Mouse (Mus musculus) E14TG2a.4 (cell line): ENCODE data around the gene Vav1.

Source experiments
- H3K27me3 ChIP-seq: 2 replicates; pipeline ENCODE4 v1.6.1; 2014; ENCODE audit warnings: low read length, control low read depth; ENCODE audit not compliant: insufficient read depth
- H3K36me3 ChIP-seq: 2 replicates; pipeline ENCODE4 v1.6.1; 2014; ENCODE audit warnings: low read length, control low read depth; ENCODE audit not compliant: insufficient read depth
- H3K4me1 ChIP-seq: replicated peaks from 2 replicates; pipeline ENCODE4 v1.6.1; 2014; ENCODE audit warnings: low read depth, low read length, control low read depth
- H3K4me3 ChIP-seq: replicated peaks from 2 replicates; pipeline ENCODE4 v1.5.1; 2014; ENCODE audit warnings: mild to moderate bottlenecking, low read length
- H3K9me3 ChIP-seq: 2 replicates; pipeline ENCODE4 v1.6.1; 2014; ENCODE audit warnings: low read length, control low read depth
- CTCF ChIP-seq: conservative IDR thresholded peaks from 2 replicates; pipeline ENCODE4 v1.5.1; 2014; ENCODE audit warnings: low read length
- NANOG ChIP-seq: IDR thresholded peaks from 2 replicates; pipeline ENCODE4 v1.6.1; 2014; ENCODE audit warnings: borderline replicate concordance, low read length, mixed read lengths
- POU5F1 ChIP-seq: IDR thresholded peaks from 2 replicates; pipeline ENCODE4 v1.6.1; 2014; ENCODE audit warnings: low read length, borderline replicate concordance

Vav1 gene

DNA sequence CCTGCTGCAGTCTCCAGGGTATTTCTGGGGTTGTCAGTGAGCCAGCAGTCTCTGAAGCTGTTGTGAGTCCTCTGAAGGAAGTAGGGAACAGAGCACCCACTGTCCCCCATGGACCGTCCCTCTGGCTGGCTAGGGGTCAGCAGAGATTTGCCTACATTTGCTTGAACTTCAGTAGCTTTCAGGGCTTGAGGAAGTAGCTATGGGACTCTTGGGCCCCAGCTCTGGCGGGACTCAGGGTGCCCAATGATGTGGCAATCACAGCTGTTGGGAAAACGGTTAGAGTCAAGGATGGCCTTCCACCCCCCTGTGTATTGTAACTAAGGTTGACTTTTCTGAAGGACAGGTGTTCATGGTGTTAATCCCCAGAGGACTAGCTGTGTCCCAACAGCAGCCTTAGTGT lies 1.5 kb downstream of the Vav1 start:
- no peak overlapping the region for H3K4me3 ChIP-seq
- H3K9me3 ChIP-seq = no peaks in the 10 kb centered on the region
- no peaks in the 10 kb centered on the region for H3K36me3 ChIP-seq
- TF ChIP-seq POU5F1 = no peak
- peaks cover 58% of the 10 kb centered on the region for H3K27me3 ChIP-seq
- H3K4me1 ChIP-seq = peaks cover 33% of the 10 kb centered on the region

DNA sequence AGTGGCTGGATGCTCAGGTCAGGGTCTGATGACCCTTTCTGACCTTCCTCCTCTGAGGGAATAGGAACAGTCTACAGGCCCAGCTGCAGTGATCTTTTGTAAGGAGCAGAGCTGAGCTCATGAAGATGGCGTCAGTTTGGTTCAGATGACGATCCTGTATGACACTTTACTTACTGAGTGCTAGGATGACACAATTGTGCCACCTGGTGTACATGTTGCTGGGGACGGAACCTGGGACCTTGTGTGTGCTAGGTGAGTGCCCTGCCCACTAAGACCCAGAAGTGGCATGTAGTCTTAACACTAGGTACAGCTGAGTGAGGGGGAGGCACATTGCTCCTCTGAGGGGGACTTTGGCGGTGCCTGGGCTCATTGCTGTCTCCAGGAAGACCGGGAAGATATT lies 5.0 kb downstream of the Vav1 start:
- Histone ChIP-seq H3K36me3 (no peaks in the 10 kb centered on the region), H3K9me3 (no peaks in the 10 kb centered on the region), H3K27me3 (peaks cover 32% of the 10 kb centered on the region), H3K4me1 (peaks cover 16% of the 10 kb centered on the region), H3K4me3 (no peak overlapping the region)
- no peak for TF ChIP-seq POU5F1
- TF ChIP-seq CTCF = no peak
- TF ChIP-seq NANOG = no peak

DNA sequence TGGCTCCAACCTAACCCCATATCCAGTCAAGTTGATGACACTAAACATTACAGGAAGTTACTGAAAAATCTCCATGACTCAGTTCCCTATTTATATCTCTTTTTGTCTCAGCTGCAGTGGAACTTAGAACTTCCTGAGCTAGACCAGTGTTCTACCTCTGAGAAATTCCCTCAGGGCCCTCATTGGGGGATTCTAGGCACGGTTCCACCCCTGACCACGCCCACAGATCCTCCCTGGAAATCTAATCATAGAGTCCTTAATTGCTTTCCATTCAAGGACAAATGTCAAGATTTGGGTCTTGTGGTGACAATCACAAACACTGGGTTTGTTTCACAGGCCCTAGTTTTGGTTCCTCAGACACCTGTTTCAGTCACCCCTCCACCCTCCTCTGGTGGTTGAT lies 6.2 kb downstream of the Vav1 start:
- no peaks in the 10 kb centered on the region for H3K36me3 ChIP-seq
- H3K27me3 ChIP-seq = peaks cover 26% of the 10 kb centered on the region
- H3K9me3 ChIP-seq = peaks cover 6% of the 10 kb centered on the region; the same call in 1 of the 2 replicates
- no peak overlapping the region for H3K4me3 ChIP-seq
- H3K4me1 ChIP-seq = peaks cover 7% of the 10 kb centered on the region
- no peak for TF ChIP-seq NANOG
- no peak for TF ChIP-seq POU5F1
- TF ChIP-seq CTCF = no peak

DNA sequence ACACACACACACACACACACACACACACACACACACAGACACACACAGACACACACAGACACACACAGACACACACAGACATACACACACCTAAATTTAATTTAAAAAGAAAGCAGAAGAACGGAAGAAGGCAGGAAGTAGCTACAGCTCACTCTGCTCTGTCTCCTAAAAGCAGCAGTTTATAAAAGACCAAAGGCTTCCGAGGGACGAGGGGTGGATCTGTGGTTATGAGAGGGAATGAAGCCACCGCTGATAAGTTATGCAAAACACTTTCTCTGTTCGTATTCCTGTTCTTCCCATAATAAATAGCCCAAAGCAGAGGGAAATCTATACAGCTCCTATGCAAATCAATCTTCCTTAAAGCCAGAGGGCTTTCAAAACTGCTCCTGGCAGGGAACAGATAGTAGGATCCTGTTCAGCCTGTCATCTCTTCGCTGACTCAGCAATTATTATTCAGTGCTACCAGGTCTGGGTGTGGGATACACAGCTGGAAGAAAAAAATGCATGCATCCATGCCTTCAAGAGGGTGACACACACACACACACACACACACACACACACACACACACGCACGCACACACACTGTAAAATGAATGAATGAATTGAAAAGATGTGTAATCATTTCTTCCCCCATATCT lies 7.9 kb downstream of the Vav1 start:
- Histone ChIP-seq H3K9me3 (peaks cover 6% of the 10 kb centered on the region; the same call in 1 of the 2 replicates), H3K27me3 (peaks cover 11% of the 10 kb centered on the region; the same call in 1 of the 2 replicates), H3K4me3 (no peak overlapping the region), H3K4me1 (peaks cover 7% of the 10 kb centered on the region), H3K36me3 (no peaks in the 10 kb centered on the region)
- TF ChIP-seq NANOG = no peak
- TF ChIP-seq POU5F1 = no peak
- TF ChIP-seq CTCF = no peak

DNA sequence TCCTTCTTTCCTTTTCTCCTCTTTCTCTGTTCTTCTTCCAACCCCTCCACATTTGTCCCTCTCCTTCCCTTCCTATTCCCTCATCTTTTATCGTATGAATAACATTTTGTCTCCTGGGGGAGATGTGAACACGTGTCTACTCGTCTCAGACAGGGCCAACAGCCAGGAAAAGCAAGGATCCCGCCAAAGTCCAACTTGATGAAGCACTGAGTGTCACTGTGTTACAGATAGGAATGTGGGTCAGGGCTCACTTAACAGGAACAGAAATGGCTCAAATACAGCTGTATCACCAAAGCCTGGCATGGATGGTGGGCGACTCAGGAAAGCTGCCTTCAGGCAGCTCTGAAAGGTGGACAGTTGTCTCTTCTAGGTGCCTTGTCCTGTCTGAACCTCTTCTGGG lies 10.4 kb downstream of the Vav1 start:
- peaks cover 6% of the 10 kb centered on the region; the same call in 1 of the 2 replicates for H3K27me3 ChIP-seq
- peaks cover 11% of the 10 kb centered on the region; the same call in 1 of the 2 replicates for H3K9me3 ChIP-seq
- H3K4me3 ChIP-seq = no peak overlapping the region
- H3K36me3 ChIP-seq = no peaks in the 10 kb centered on the region
- no peak for TF ChIP-seq POU5F1
- TF ChIP-seq CTCF = no peak
- no peak for TF ChIP-seq NANOG
- H3K4me1 ChIP-seq = peaks cover 7% of the 10 kb centered on the region

DNA sequence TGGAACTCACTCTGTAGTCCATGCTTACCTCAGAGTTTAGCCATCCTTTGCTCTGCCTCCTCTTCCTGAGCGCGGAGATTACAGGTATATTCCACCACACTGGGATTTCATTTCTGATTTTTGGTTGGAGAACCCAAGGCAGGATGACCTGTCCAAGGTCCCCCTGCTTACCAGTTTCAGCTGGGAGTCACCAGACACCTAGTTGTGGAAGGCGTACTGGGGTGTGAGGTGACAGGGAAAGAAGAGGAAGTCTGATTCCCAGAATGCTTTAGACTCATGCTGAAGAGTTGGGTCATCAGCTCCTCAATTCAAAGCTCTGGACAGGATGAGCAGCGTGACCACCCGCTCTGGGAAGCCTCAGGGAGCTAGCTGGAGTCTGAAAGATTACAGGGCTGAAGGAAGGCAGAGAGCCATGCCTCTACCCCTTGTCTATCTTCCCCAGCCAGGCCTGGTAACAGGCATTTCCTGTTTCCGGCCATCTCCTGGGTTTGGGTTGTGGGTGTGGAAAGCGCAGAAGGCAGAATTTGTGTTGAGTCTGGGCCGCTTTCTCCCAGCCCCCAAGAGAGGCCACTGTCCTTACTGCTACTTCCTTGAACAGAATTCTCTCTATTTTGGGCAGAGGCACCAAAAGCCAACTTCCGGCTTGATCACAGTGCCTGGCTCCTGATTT lies 11.2 kb downstream of the Vav1 start:
- Histone ChIP-seq H3K4me3 (no peak overlapping the region), H3K27me3 (peaks cover 6% of the 10 kb centered on the region; the same call in 1 of the 2 replicates), H3K4me1 (peaks cover 7% of the 10 kb centered on the region), H3K36me3 (no peaks in the 10 kb centered on the region), H3K9me3 (peaks cover 11% of the 10 kb centered on the region; the same call in 1 of the 2 replicates)
- TF ChIP-seq POU5F1 (no peak), NANOG (no peak), CTCF (no peak)

DNA sequence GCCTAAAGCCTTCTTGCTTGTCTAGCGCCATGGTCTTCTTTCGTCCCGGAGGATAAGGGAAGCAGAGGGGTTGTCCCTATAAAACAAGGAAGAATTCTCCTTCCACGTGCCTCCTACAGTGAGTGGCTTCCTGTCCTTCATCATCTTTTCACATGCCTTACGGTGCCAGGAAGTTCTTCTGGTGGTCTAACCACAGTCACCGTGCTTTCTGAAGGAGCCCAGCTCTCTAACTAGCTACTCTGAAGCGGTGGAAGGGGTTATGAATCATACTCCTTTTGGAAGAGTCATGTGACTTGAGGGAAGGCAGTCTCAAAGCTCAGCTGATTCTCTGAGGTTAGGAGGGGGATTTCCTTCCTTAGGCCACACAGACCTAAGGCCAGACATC lies 11.8 kb downstream of the Vav1 start:
- TF ChIP-seq NANOG = no peak
- TF ChIP-seq CTCF = no peak
- TF ChIP-seq POU5F1 = no peak
- Histone ChIP-seq H3K4me3 (no peak overlapping the region), H3K27me3 (peaks cover 6% of the 10 kb centered on the region; the same call in 1 of the 2 replicates), H3K9me3 (peaks cover 11% of the 10 kb centered on the region; the same call in 1 of the 2 replicates), H3K4me1 (peaks cover 7% of the 10 kb centered on the region), H3K36me3 (no peaks in the 10 kb centered on the region)

DNA sequence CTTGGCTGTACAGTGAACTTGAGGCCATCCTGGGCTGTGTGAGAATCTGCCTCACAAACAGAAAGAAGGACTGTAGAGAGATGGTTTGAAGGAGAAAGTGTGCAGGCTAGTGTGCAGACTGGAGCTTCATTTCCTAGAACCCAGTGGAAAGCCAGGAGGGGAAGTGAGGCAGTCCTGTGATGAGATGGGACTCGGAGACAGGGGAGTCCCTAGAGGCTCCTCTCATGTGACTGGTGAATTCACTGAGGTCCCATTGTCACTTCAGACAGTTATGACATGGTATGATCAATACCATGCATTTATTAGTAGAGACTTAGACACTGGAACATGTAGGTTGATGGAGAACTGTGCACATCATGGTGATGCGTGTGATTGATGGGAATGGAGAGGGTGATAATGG lies 13.4 kb downstream of the Vav1 start:
- Histone ChIP-seq H3K4me1 (no peaks in the 10 kb centered on the region), H3K27me3 (peaks cover 6% of the 10 kb centered on the region; the same call in 1 of the 2 replicates), H3K9me3 (peaks cover 11% of the 10 kb centered on the region; the same call in 1 of the 2 replicates), H3K36me3 (no peaks in the 10 kb centered on the region), H3K4me3 (no peak overlapping the region)
- TF ChIP-seq NANOG (no peak), POU5F1 (no peak), CTCF (no peak)

DNA sequence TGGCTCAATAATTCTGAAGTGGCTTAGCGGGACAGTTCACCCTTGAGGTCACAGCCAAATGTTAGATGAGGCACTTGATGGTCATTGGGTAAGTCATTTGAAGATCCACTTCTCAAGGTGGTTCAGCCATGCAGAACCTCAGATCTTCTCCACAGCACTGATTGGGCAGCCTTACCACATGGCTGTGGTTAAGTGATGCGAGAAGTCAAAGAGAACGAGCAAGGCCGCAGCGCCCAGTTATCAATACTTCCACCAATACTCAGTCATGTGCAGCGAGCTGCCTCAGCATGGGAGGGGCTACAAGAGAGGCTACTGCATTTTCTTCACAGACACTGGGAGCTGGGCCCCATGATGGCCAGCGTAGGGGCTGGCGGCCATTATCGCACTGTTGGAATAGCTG lies 14.1 kb downstream of the Vav1 start:
- peaks cover 6% of the 10 kb centered on the region; the same call in 1 of the 2 replicates for H3K27me3 ChIP-seq
- peaks cover 11% of the 10 kb centered on the region; the same call in 1 of the 2 replicates for H3K9me3 ChIP-seq
- TF ChIP-seq POU5F1 (no peak), NANOG (no peak), CTCF (no peak)
- H3K4me3 ChIP-seq = no peak overlapping the region
- no peaks in the 10 kb centered on the region for H3K4me1 ChIP-seq
- H3K36me3 ChIP-seq = no peaks in the 10 kb centered on the region
